Mouse (Mus musculus) telencephalon, adult 2 months (tissue): ENCODE results near the gene Fdxr.

ENCODE experiments used
- DNase-seq: peaks from one replicate; pipeline ENCODE4 v3.0.0-alpha.2; 2011; ENCODE audit warnings: low read depth, low spot score

Fdxr gene

DNA sequence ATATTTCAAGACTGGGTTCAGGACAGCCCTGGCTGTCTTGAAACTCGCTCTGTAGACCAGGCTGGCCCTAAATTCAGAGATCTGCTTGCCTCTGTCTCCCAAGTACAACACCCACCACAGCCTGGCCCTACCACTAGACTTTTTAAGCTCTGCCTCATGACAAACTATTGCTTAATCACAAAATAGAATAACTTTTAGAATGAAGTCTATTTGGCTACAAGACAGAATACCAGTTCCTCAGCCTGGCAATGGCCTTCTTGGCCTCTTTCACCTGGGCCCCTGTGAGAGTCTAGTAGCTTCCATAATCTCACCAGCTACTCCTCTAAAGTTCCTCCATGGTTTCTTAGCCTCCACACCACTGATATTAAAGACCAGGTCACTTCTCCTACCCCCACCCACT is 13.5 kb upstream of the Fdxr start:
- no peak for DNase-seq

DNA sequence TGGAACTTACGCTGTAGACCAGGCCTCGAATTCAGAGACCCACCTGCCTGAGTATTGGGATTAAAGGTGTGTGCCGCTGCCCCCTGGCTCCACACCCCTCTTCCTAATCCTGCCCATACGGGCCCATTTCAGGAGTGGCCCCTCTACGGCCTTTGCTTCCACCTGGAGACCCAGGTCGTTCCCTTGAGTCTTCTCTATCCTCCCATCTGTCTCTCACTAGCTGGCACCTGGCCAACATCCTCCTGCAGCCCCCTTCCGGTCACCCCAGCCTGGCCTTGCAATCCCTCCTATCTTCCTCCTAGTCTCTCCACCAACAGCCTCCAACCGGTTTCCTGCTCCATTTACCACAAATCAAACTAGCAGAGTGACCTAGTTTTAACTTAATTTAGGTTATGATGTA is 13.0 kb upstream of the Fdxr start:
- DNase-seq = no peak

DNA sequence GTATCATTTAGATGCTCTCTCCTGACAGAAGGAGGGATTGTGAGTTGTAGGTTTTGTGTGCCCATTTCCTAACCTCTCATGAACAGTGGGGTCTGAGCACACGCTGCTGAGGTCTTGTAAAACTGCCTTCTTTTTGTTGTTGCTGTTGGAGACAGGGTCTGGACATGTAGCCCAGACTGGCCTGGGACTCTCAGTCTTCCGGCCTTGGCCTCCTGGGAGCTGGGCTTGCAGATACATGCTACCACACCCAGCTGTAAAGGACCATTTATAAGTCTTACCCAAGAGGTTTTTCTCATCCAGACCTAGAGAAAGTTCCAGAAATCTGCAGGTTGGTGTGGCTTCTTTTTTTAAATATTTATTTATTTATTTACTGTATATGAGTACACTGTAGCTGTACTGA is 11.5 kb upstream of the Fdxr start:
- no peak for DNase-seq

DNA sequence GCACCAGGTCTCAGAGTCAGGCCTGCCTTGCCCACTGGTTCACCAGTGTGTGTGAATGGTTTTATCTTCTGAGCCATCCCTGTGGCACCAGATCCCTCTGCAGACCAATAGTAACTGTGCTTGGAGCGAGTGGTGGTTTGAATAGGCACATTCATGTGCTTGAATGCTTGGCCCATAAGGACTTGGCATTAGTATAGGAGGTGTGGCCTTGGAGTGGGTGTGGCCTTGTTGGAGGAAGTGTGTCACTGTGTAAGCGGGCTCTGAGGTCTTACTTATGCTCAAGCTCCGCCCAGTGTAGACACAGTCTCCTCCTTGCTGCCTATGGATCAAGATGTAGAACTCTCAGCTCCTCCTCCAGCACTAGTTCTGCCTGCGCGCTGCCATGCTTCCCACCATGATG is 10.5 kb upstream of the Fdxr start:
- peak; percentile 56 for DNase-seq

DNA sequence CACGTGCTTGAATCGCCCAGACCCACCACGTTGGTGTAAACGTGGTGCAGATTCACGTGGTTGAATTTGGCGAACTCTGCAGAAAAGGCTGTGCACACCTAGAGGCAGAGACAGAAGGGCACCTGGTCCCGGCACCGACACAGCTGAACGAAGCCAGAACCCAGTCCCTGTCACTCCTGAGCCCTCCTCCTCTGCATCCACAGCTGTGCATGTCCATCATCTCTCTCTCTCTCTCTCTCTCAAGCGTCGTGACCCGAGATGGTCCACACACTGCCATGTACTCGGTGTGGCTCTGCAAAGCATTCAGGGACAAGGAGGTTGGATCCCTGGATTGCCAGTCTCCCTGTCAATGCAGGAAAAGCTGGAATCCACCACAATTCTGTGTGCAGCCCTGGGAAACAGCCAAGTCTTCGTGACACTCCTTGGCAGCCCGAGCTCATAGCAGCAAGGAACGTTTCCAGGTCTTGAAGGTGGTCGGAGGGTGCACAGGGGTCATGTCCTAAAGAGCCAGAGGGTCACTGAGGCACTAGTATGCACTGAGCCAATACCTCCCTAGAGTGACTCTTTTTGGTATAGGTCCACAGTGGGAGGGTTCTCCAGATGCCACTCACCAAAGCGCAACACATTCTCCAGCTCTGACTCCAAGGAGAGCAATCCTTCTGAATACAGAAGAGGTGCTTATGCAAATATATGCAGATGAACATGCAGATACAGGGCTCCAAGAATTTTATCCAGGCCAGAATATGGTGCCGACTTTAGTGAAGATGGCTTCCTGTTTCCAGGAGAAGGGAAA is 9.5 kb upstream of the Fdxr start:
- peak; percentile 21 for DNase-seq

DNA sequence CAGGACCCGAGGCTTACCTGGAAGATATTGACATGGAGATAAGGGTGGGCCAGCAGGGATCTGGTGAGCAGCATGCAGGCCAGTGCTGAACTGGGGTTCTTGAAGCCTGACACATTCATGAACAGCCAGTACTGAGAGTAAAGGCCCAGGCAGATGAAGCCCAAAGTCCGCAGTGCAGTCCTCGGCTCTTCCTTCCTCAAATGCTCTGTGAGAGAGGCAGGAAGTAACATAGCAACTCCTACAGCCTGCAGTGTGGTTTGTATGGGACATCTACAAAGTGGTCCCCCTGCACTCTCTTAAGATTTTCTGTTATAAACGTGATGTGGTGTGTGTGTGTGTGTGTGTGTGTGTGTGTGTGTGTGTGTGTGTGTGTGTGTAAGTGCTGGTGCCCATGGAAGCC is 8.4 kb upstream of the Fdxr start:
- no peak for DNase-seq

DNA sequence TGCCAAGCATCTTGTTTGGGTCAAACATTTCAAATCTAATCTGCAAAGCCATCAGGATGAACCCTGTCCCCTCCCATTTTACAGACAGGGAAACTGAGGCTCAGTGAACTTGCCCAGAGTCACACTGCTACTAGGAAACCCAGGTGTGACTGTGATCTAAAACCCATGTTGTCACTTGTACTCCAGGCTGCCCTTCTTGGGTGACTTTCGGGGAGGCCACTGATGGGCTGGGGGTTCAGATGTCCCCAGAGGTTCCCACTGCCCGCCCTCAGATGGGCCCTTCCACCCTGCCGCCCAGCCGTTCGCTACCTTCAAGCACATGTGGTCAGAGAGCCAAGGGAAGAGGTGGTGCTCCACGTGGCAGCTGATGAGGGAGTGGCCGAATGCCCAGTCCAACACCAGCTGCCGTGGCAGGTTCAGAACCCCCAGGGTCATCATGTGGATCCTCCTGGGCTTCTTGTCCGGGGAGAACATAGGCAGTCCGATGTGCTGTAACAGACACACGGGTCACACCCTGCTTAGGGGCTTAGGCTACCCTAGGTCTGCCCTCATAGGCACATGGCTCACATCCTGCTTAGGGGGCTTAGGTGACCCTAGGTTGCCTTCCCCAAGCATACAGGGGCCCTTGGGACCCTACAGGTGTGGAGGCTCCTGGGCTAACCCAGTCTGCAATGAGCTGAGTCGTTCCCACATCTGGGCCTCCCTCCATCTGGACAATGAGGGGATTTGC is 7.2 kb upstream of the Fdxr start:
- no peak for DNase-seq

DNA sequence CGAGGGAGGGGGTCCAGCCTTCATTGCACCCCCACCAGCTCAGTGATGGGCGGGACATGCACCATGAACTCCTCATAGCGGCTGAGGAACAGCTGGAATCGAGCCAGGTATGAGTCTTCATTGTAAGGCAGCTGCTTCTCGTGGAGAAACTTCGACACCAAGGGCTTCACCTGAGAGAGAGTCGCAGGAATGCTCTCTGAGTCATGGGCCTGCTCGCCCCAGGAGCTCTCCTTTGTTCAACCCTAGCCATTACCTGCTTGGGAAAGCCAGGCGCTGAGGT is 6.6 kb upstream of the Fdxr start:
- no peak for DNase-seq

DNA sequence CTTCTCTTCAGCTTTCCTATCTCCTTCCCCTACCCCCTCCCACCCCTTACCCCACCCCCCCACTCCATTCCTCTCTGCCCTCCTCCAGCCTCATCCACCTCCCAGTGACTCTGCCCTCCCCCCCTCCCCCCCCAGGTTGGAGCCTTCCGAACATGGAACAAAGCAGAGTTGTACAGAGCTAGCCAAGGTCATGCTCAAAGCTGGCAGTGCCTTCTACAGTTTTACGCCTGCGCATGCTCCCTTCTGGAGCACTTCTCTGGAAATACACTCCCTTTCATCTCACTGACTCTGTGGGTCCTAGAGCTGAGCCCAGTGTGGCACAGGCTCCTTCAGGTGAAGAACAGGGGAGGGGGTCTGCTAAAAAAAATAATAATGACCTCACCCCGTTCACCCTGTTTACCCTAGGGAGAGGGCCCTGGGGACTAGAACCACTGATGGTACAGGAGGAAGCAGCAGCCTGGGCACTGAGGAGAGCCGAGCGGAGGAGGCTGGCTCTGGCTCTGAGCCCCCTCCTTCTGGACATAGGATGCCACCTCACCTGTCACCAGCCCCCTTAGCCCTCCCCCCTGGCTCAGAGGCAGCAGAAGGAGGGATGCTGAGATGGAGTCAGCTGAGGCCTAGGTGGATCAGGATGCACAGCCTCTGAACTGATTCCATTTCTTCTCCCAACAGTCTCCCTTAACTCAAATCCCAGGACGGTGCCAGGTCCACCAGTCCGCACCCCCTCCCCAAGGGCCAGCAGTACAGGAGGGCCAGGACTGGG is 6.1 kb upstream of the Fdxr start:
- peak; percentile 55 for DNase-seq

DNA sequence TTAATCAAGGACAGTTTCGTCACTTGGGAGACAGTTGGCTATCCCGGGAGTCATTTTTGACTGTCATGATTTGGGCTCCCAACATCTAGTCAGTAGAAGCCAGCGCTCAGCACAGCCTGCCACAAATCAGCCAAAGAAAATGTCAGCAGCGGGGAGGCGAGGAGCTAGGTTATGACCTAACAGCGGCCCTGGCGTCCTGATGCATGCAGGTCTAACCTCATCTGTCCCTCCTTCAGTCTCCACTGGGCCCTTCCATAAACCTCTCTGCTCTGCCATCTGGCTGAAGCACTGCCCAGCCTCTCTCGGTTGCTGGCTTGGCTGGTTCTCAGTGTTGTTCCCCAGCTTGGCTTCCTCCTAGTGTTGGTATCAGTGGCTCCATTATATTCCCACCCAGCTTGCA is 5.4 kb upstream of the Fdxr start:
- DNase-seq = peak; percentile 44

DNA sequence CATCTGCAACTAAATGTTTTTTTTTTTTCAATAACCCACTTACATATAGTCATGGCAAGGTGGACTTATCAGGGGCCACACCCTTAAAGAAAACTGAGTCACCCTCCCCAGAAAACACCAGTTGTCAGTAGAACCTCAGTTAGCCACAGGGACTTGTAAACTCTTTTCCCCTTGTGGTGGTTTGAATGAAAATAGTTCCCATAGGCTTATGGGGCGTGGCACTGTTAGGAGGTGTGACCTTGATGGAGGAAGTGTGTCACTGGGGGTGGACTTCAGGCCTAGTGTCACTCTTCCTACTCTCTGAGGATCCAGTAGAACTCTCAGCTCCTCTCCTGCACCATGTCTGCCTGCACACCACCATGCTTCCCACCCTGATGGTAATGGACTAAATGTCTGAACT is 2.9 kb upstream of the Fdxr start:
- DNase-seq = no peak

DNA sequence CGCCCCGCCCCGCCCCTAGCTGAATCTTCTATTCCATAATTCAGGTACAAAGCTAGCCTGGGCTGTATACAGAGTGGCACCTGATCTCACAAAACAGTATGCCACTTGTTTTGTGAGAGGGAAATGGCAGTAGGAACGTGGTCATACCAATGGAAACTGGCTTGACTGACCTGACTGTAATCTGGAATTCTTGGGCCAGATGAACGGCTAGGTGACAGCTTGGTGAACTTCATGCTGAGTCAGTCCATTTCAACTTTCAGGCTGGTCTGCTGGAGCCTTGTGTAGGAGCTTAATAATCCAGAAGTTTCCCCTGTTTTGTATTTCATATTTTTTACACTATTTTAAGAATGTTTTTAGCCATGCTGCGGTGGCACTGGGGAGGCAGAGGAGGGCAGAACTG is 1.3 kb upstream of the Fdxr start:
- DNase-seq = no peak

DNA sequence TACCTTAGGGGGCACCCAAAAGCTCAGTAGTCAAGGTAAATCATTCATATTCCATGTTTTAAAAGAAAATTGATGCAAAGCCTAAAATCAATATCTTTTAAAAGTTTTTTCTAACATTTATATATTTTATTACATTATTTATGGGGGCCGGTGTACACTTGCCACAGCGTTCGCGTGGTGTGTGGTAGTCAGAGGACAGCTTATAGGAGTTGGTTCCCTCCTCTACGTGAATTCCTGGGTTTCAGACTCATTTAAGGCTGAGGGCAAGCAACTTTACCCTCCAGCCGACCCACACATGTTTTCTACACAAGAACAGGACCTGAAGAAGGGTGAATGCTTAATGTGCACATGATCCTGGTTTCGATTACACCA is 740 bp upstream of the Fdxr start:
- no peak for DNase-seq

DNA sequence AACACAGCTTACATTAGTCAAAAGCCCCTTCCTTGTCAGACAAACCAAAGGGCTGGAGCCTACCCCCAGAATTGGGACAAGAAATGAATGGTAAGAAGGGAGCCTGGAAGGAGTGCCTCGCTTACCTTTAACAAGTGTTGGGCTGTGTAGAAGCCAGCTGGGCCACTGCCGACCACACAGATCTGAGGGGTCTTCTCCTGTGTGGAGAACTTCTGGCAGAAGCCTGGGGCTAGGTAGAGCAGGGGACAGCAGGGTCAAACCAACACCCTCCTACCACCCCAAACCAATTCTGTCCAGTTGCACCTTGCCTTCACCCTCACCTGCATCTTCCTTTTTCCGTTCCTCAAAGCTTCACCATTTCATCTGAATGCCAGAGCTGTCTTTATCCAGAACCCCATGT is 896 bp downstream of the Fdxr start:
- DNase-seq = no peak

DNA sequence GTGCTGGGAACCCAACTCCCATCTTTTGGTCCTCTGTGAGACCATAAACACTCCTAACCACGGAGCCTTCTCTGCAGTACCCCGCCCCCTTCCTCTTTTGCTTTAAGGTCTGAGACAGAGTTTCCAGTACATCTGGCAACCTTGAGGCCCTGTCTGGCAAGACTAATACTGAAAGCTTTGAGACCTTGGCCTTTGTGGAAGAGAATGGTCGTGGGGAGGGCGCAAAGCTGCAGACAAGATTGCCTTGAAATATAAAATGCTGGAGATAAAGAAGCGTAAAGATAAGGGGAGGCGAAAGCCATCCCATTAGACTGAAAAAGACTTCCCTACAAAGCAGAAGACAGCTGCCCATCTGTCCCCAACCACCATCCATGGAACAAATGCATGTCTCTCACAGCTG is 1.3 kb downstream of the Fdxr start:
- DNase-seq = no peak

DNA sequence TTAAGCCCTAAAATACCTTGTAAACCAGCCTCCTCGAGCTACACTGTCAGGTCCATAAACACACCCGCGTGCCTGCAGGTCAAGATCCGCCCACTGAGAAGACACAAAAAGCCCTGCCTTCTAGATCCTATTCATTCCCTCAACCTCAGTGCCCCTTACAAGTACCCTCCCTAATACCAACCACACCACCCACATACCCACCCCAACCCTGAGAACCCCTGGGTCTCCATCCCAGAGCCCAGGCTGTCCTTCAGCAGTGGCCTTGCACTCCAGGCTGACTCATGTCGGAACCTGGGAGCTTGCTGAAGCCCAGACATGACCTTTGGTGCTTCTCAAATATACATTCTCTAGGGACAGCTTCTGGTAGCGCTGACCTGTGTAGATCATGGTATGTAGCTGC is 2.1 kb downstream of the Fdxr start:
- DNase-seq = no peak

DNA sequence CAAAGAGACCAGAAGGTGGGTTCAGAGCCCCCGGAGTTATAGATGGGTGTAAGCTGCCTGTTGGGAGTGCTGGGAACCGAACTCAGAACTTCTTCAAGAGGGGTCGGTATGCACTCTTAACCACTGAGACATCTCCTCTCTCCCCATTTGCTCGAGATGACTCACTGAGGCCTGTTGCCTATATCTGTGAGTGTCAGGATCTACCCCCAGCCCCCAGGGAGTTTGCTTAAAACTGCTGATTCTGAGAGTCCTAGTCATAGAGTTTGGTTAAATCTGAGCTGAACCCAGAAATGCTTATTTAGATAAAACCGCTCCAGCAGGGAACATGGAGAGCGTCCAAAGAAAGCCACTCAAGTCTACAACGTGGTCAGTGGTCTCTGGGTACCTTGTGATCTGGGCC is 2.7 kb downstream of the Fdxr start:
- DNase-seq = no peak

DNA sequence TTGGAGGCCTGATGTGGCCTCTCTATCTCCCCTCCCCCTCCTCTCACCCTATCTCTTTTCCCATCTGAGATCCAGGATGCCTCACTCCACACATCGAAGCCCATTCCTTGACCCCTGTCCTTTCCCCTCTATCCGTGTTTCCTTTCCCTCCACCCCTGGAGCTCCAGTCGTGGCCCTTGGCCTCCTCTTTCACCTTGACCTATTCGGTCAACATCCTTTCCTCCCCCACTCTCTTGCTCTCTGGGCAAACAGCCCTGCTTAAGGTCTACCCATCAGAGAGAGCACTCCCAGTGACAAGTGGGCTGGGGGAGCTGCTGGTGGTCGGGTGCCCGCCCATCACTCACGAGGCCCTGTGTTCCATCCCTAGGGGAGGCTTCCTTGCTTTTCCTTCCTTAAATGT is 3.1 kb downstream of the Fdxr start:
- DNase-seq = no peak

DNA sequence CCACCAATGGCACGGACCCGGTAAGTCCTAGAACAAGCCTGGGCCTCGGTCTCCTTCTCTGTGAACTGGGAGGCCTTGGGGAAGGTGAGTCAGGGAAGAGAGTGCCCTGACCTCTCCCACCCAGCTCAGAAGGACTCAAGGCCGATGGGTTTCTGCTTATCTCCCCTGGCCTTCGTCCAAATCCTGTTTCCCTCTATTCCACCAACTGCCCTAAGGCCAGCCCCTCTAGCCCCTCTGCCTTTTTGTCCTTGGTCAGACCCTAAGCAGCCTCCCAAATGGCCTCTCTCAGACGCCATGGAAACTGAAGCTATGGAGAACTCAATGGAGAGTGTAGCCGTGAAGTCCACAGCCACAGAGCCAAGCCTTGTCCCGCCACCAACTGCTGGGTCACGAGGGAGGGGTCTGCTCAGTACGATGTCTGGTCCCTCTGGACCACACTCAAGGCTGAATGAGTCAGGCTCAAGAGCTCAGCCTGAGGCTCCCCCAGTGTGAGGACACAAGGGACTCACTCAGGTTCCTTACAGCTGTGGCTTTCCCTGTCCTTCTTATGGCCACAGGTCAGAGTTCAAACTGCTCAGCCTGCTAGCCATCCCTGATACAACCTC is 3.9 kb downstream of the Fdxr start:
- no peak for DNase-seq

DNA sequence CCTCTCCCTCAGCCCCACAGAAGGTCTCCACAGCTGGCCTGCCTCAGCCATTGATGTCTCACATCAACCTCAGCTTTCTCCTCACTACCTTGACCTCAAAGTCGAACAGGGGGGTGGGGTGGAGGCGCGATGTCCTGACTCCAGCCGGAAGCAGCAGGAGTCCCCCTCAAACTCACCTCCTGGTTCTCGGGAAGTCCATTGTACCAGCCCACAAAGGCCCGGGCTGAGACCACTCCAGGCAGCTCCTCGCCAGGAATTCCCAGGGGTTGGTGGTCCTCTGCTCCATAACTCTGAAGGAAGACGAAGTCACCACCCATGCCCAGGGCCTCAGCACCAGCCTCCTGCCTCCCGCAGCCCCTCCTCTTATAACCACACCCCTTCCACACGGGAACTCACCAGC is 5.4 kb downstream of the Fdxr start:
- DNase-seq = no peak

DNA sequence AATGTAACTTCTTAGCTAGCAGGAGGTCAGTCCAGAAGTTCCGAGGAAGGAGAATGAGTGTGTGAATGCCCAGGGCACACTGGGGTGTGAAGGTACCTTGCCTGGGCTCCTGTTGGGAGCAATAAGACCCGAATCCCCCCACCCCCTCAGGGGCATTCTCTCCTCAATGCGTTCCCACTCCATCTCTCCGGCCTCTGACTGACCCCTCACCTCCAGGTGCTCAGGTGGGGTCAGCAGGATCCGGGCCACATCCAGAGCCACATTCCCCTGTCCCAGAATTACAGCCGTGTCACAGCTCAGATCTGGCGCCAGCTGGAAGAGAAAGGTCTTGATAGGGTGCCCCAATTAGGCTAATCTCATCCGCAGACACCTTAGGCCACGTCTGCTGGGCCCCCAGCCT is 5.8 kb downstream of the Fdxr start:
- DNase-seq = no peak

DNA sequence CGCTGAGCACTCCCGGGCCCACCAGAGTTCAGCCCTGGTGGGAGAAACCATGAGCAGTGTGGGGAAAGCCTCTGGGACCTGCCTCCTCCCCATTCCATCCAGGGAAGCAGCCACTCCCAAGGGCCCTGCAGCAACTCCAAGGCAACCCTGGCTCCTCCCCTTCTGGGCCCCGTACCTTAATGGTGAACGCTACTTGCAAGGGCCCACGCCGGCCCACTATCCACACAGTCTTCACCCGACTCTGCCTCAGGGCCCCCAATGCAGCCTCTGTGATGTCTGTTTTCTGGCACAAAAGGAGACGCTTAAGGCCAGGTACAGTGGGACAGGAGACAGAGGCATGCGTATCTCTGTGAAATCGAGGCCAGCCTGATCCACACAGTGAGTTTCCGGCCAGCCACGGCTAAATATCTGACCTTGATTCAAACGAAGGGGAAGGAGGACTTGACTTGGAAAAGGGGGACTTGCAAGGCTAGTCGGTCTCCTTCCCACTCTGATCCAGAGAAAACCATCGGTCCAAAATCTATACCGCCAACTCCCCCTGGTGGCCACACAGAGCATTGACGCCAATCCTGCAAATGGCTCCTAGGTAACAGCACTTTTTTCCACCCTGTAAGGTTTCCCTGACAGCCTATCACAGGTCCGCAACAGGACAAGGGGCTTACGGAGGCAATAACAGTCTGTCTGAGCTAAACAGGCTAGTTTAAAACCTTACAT is 6.5 kb downstream of the Fdxr start:
- peak; percentile 34 for DNase-seq
